Mouse (Mus musculus): ENCODE results near the gene Gm49486. TPM values are rescaled to one million over a fixed set of nuclear protein-coding genes. Genes with fewer than 3 reads are reported as not detected.

The Gm49486 gene
- polyA plus RNA-seq, 1 experiment from 2014 or later: 0.93 TPM

- no peaks in the 10 kb centered on the region for H3K36me3 ChIP-seq (ENCODE audit: control insufficient read depth, insufficient read depth, low read length)
- H3K9ac ChIP-seq (replicated peaks; ENCODE audit: low read depth, low read length): no peak overlapping the region; the same call in 1 of the 2 replicates
- H3K27me3 ChIP-seq (ENCODE audit: control insufficient read depth, insufficient read depth, low read length): no peaks in the 10 kb centered on the region
- peaks cover 11% of the 10 kb centered on the region; the same call in 1 of the 2 replicates for H3K4me1 ChIP-seq (ENCODE audit: control insufficient read depth, insufficient read depth, low read length)
- H3K4me2 ChIP-seq (replicated peaks; ENCODE audit: low read depth, low read length): peak overlapping the region; percentile 54
- no peaks in the 10 kb centered on the region for H3K9me3 ChIP-seq (ENCODE audit: control insufficient read depth, low read depth, low read length)
- peak overlapping the region; percentile 21 for H3K4me3 ChIP-seq (ENCODE audit: low read depth, low read length)
- 2% methylated on average over 33 of the region's 33 CpGs for WGBS
- peak; percentile 73; the same call in 1 of the 2 replicates for ATAC-seq (ENCODE audit: insufficient number of reproducible peaks, insufficient read depth, low FRiP score, low read depth)
- H3K27ac ChIP-seq (ENCODE audit: low read length): peak overlapping the region; percentile 33; the same call in 1 of the 2 replicates
These were observed 41.3 kb downstream of the Gm49486 start for GRCm38 (mm10) chr15:79270317-79271123.

GRCm38 (mm10) chr15:79271124-79271746, 42.0 kb downstream of the Gm49486 start:
- Histone ChIP-seq H3K4me3 (ENCODE audit: low read depth, low read length) (peak overlapping the region; percentile 21; the same call in 1 of the 2 replicates), H3K4me1 (ENCODE audit: control insufficient read depth, insufficient read depth, low read length) (peaks cover 11% of the 10 kb centered on the region; the same call in 1 of the 2 replicates), H3K9me3 (ENCODE audit: control insufficient read depth, low read depth, low read length) (no peaks in the 10 kb centered on the region), H3K36me3 (ENCODE audit: control insufficient read depth, insufficient read depth, low read length) (no peaks in the 10 kb centered on the region), H3K27me3 (ENCODE audit: control insufficient read depth, insufficient read depth, low read length) (no peaks in the 10 kb centered on the region), H3K9ac (replicated peaks; ENCODE audit: low read depth, low read length) (no peak overlapping the region; the same call in 1 of the 2 replicates), H3K27ac (ENCODE audit: low read length) (no peak overlapping the region), H3K4me2 (replicated peaks; ENCODE audit: low read depth, low read length) (peak overlapping the region; percentile 54)
- no peak for ATAC-seq (ENCODE audit: insufficient number of reproducible peaks, insufficient read depth, low FRiP score, low read depth)
- WGBS: 15% methylated on average over 17 of the region's 17 CpGs

GRCm38 (mm10) chr15:79273020-79273419, 43.8 kb downstream of the Gm49486 start:
- Histone ChIP-seq H3K4me1 (ENCODE audit: control insufficient read depth, insufficient read depth, low read length) (peaks cover 11% of the 10 kb centered on the region; the same call in 1 of the 2 replicates), H3K4me2 (replicated peaks; ENCODE audit: low read depth, low read length) (no peak overlapping the region), H3K9ac (replicated peaks; ENCODE audit: low read depth, low read length) (no peak overlapping the region), H3K27ac (ENCODE audit: low read length) (no peak overlapping the region), H3K9me3 (ENCODE audit: control insufficient read depth, low read depth, low read length) (no peaks in the 10 kb centered on the region), H3K36me3 (ENCODE audit: control insufficient read depth, insufficient read depth, low read length) (no peaks in the 10 kb centered on the region), H3K27me3 (ENCODE audit: control insufficient read depth, insufficient read depth, low read length) (no peaks in the 10 kb centered on the region), H3K4me3 (ENCODE audit: low read depth, low read length) (no peak overlapping the region)
- 63% methylated on average over 10 of the region's 10 CpGs for WGBS
- no peak for ATAC-seq (ENCODE audit: insufficient number of reproducible peaks, insufficient read depth, low FRiP score, low read depth)

- no peak overlapping the region for H3K27ac ChIP-seq (ENCODE audit: low read length)
- H3K4me1 ChIP-seq (ENCODE audit: control insufficient read depth, insufficient read depth, low read length): no peaks in the 10 kb centered on the region
- H3K9me3 ChIP-seq (ENCODE audit: control insufficient read depth, low read depth, low read length): no peaks in the 10 kb centered on the region
- H3K4me3 ChIP-seq (ENCODE audit: low read depth, low read length): no peak overlapping the region
- no peaks in the 10 kb centered on the region for H3K36me3 ChIP-seq (ENCODE audit: control insufficient read depth, insufficient read depth, low read length)
- H3K9ac ChIP-seq (replicated peaks; ENCODE audit: low read depth, low read length): no peak overlapping the region
- no peak for ATAC-seq (ENCODE audit: insufficient number of reproducible peaks, insufficient read depth, low FRiP score, low read depth)
- H3K4me2 ChIP-seq (replicated peaks; ENCODE audit: low read depth, low read length): no peak overlapping the region
- H3K27me3 ChIP-seq (ENCODE audit: control insufficient read depth, insufficient read depth, low read length): no peaks in the 10 kb centered on the region
- 64% methylated on average over 10 of the region's 10 CpGs for WGBS
These were observed 48.5 kb downstream of the Gm49486 start for GRCm38 (mm10) chr15:79277728-79278127.

GRCm38 (mm10) chr15:79280209-79280608, 51.0 kb downstream of the Gm49486 start:
- WGBS: 23% methylated on average over 6 of the region's 6 CpGs
- no peak overlapping the region for H3K4me3 ChIP-seq (ENCODE audit: low read depth, low read length)
- H3K9me3 ChIP-seq (ENCODE audit: control insufficient read depth, low read depth, low read length): no peaks in the 10 kb centered on the region
- no peak overlapping the region for H3K9ac ChIP-seq (replicated peaks; ENCODE audit: low read depth, low read length)
- no peaks in the 10 kb centered on the region for H3K4me1 ChIP-seq (ENCODE audit: control insufficient read depth, insufficient read depth, low read length)
- no peak overlapping the region for H3K4me2 ChIP-seq (replicated peaks; ENCODE audit: low read depth, low read length)
- H3K27ac ChIP-seq (ENCODE audit: low read length): no peak overlapping the region
- H3K36me3 ChIP-seq (ENCODE audit: control insufficient read depth, insufficient read depth, low read length): no peaks in the 10 kb centered on the region
- H3K27me3 ChIP-seq (ENCODE audit: control insufficient read depth, insufficient read depth, low read length): no peaks in the 10 kb centered on the region
- no peak for ATAC-seq (ENCODE audit: insufficient number of reproducible peaks, insufficient read depth, low FRiP score, low read depth)

- H3K27me3 ChIP-seq (ENCODE audit: control insufficient read depth, insufficient read depth, low read length): no peaks in the 10 kb centered on the region
- no peak overlapping the region for H3K4me3 ChIP-seq (ENCODE audit: low read depth, low read length)
- no peaks in the 10 kb centered on the region; the same call in 1 of the 2 replicates for H3K36me3 ChIP-seq (ENCODE audit: control insufficient read depth, insufficient read depth, low read length)
- no peak overlapping the region for H3K9ac ChIP-seq (replicated peaks; ENCODE audit: low read depth, low read length)
- H3K4me2 ChIP-seq (replicated peaks; ENCODE audit: low read depth, low read length): no peak overlapping the region
- H3K27ac ChIP-seq (ENCODE audit: low read length): peak overlapping the region; percentile 39; the same call in 1 of the 2 replicates
- no peak for ATAC-seq (ENCODE audit: insufficient number of reproducible peaks, insufficient read depth, low FRiP score, low read depth)
- WGBS: 60% methylated on average over 5 of the region's 5 CpGs
- no peaks in the 10 kb centered on the region for H3K9me3 ChIP-seq (ENCODE audit: control insufficient read depth, low read depth, low read length)
- H3K4me1 ChIP-seq (ENCODE audit: control insufficient read depth, insufficient read depth, low read length): no peaks in the 10 kb centered on the region
These were observed 51.7 kb downstream of the Gm49486 start for GRCm38 (mm10) chr15:79280850-79281249.

GRCm38 (mm10) chr15:79281389-79281788, 52.2 kb downstream of the Gm49486 start:
- no peak overlapping the region for H3K4me3 ChIP-seq (ENCODE audit: low read depth, low read length)
- no peak overlapping the region for H3K9ac ChIP-seq (replicated peaks; ENCODE audit: low read depth, low read length)
- no peaks in the 10 kb centered on the region; the same call in 1 of the 2 replicates for H3K36me3 ChIP-seq (ENCODE audit: control insufficient read depth, insufficient read depth, low read length)
- WGBS: 55% methylated on average over 1 of the region's 1 CpGs
- peak; percentile 77 for ATAC-seq (ENCODE audit: insufficient number of reproducible peaks, insufficient read depth, low FRiP score, low read depth)
- no peak overlapping the region for H3K4me2 ChIP-seq (replicated peaks; ENCODE audit: low read depth, low read length)
- H3K4me1 ChIP-seq (ENCODE audit: control insufficient read depth, insufficient read depth, low read length): no peaks in the 10 kb centered on the region
- peak overlapping the region; percentile 39; the same call in 1 of the 2 replicates for H3K27ac ChIP-seq (ENCODE audit: low read length)
- no peaks in the 10 kb centered on the region for H3K9me3 ChIP-seq (ENCODE audit: control insufficient read depth, low read depth, low read length)
- H3K27me3 ChIP-seq (ENCODE audit: control insufficient read depth, insufficient read depth, low read length): no peaks in the 10 kb centered on the region

- no peaks in the 10 kb centered on the region for H3K9me3 ChIP-seq (ENCODE audit: control insufficient read depth, low read depth, low read length)
- H3K27me3 ChIP-seq (ENCODE audit: control insufficient read depth, insufficient read depth, low read length): no peaks in the 10 kb centered on the region
- no peak overlapping the region; the same call in 1 of the 2 replicates for H3K27ac ChIP-seq (ENCODE audit: low read length)
- H3K9ac ChIP-seq (replicated peaks; ENCODE audit: low read depth, low read length): no peak overlapping the region
- no peak for ATAC-seq (ENCODE audit: insufficient number of reproducible peaks, insufficient read depth, low FRiP score, low read depth)
- no peak overlapping the region for H3K4me3 ChIP-seq (ENCODE audit: low read depth, low read length)
- WGBS: 56% methylated on average over 5 of the region's 5 CpGs
- H3K36me3 ChIP-seq (ENCODE audit: control insufficient read depth, insufficient read depth, low read length): peaks cover 4% of the 10 kb centered on the region; the same call in 1 of the 2 replicates
- H3K4me2 ChIP-seq (replicated peaks; ENCODE audit: low read depth, low read length): no peak overlapping the region
- no peaks in the 10 kb centered on the region for H3K4me1 ChIP-seq (ENCODE audit: control insufficient read depth, insufficient read depth, low read length)
These were observed 53.2 kb downstream of the Gm49486 start for GRCm38 (mm10) chr15:79282434-79282833.
